Mouse (Mus musculus): ENCODE measurements around the gene Frrs1.
"Not testable (repeated sequence)": the region's sequence is repeated elsewhere in the genome, so short reads cannot be mapped to it uniquely, and the experiment has no call there.

Frrs1 gene

DNA sequence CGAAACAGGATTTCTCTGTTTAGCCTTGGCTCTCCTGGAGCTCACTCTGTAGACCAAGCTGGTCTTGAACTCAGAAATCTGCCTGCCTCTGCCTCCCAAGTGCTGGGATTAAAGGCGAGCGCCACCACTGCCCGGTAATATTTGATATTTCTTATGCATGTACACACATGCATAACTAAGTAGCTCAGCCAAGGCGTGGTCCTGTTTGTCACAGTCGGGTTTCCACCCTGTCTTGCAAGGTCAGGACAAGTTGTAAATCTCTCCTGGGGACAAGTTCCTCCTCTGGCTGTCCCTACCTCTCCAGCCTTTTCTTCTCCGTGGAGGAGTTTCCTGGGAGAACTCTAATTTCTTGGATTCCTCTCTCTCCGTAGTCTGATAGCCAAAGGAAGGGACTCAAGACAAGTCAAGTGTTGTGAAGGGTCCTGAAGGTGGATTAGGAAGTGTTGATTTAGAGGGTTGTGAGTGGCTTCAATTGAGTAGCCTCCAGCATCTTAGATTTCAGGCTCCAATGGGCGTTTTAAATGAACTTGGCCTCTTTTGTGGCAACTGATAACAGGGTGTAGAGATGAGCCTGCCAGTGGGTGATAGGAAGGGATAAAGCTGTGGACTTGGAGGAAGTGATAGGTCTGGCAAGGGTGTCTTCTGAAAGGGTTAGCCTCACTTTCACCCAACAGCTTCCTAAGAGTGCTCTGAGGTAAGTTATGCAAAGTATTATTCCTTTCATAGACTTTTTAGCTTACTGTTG lies at the start of gene Frrs1:
Gene Frrs1, plus strand, starts transcription at position 524 of the 745 bp plus-strand sequence.
- DNase-seq (ENCODE audit: low read depth, low spot score): no peak

DNA sequence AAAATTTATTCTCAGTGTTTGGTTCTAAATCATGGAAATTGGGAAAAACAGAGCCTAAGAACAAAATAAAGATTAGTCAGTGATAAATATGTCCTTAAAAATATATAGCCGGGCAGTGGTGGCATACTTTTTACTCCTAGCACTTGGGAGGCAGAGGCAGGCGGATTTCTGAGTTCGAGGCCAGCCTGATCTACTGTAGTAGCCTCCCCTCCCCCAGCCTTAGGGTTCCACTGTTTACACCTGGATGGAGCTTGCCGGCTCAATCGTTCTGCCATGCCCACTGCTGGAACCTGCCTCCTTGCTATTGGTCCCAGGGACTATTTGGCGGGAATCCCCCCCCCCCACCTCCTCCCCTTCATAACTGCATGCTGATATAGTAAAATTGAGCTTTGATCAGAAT lies 48.9 kb upstream of the Frrs1 start:
- DNase-seq (ENCODE audit: low read depth, low spot score): not testable (repeated sequence)

DNA sequence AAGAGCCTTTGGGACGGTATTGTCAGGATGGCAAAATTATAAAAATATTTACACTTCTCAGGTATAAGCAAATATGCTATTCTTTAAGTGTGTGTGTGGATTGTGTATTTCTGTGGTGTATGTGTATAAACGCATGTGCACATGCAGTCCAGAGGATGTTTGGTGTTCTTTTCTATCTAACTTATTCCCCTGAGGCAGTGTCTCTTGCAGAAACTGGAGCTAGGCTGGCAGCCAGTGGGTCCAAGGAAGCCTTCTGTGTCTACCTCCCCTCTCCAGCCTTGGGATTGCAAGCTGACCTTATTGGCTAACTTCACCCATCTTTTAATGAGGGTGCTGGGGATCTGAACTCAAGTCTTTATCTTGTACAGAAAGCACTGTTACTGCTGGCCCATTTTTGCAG lies 46.3 kb upstream of the Frrs1 start:
- no peak for DNase-seq (ENCODE audit: low read depth, low spot score)

DNA sequence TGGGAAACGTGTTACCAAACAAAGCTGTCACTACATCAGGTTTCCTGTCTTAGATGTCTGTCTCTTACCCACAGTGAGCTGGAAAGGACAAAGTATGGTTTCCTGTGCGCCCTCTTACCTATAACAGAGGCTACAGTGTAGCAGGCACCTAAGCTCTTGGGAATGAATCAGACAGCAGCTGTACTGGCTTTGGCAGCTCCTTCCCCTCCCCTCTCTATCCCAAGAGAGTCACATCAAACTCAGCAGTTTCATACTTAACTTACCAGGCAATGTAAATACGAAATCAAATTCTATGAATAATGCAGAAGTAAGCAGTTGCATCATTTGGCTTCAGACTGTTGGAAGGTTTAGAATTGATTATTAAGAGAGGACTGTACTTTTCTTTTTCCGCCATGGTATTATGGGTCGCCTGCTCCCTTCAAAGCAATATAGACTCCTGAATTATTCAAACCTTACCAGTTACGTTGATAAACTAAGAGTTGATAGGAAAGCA lies 43.9 kb upstream of the Frrs1 start:
- no peak for DNase-seq (ENCODE audit: low read depth, low spot score)

DNA sequence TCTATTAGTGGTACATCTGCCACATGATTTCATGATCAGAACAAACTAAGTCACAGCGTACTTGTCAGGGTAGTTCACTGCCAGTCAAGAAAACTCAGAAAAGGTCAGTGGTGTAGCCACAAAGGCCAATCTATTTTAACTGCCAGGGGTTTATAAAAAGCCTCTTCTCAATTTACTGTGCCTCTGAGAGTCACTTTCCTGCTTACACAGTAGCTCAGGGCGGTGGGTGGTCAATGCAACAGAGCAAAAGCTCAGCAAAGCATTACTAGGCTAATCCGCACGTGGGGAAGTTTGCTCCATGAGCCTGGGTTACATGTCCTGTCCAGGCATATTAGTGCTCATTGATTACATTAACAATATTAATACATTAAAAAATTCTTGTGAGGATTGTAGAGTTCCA lies 43.3 kb upstream of the Frrs1 start:
- DNase-seq (ENCODE audit: low read depth, low spot score): peak; percentile 83

DNA sequence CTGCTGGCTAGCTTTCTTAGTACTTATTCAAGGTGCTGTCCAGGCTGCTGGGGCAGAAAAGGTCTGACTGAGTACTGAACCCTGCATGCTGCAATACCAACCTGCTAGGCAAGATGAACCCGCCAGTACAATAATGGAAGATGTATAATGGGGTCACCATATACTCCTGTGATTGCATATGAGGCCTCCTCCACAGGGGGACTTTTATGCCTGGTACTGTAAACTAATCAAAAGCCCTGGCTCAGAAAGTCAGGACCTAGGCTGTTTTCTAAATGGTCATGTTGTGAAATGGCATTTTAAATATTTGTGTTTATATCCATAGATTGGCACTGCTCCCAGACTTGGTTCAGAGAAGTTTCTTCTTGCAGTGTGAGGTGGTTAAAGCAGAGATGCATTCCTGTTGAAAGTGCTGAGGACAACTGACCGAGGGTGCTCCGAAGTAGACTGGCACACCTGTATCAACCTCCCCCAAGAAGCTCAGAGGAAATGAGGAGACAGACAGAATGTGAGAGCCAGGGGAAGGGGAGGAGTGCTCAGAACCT lies 42.5 kb upstream of the Frrs1 start:
- no peak for DNase-seq (ENCODE audit: low read depth, low spot score)

DNA sequence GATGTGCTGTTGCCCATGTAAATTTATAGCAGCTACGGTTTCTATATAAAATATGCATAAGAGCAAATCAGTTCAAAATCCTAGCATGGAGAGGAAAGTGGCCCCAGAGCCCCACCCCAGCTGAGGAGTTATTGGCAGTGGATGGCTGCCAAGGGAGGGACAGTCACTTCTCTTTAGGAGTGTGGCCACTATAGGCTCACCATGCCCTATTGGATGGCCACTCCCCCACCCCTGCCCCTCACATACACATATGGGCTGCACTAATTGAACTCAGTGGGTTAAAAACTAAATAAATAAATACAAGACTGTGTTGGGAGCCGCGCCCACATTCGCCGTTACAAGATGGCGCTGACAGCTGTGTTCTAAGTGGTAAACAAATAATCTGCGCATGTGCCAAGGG lies 42.0 kb upstream of the Frrs1 start:
- no peak for DNase-seq (ENCODE audit: low read depth, low spot score)

DNA sequence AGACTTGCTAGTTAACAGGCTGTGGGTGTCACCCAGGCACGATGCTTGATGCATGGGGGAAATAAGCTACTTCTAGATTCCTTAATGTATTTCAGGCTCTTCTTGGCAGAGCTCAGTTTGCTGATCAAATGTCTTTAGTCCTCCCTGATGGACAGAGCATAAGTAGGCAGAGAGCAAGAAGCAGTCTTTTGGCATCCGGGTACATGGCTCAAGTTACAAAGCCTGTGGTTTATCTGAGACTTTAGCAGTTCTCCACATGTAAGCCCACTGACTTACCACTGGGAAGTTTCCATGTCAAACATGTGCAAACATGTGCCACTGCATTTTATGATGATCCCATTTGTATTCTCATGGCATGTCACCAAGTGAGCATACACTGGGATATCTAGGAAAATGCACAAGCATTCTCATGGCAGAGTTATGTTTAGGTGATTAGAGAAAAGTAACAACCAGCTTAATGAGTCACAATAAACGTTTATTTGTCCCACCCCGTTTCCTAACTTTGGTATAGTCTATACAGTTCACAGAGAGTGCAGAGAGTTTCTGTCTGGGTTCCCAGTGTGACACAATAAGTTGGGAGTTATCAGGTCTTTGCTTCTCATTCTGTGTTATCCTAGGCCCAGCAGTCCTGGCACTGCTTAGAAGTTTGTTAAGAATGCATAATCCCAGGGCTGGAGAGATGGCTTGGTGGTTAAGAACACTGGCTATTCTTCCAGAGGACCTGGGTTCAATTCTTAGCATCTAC lies 32.6 kb upstream of the Frrs1 start:
- DNase-seq (ENCODE audit: low read depth, low spot score): no peak

DNA sequence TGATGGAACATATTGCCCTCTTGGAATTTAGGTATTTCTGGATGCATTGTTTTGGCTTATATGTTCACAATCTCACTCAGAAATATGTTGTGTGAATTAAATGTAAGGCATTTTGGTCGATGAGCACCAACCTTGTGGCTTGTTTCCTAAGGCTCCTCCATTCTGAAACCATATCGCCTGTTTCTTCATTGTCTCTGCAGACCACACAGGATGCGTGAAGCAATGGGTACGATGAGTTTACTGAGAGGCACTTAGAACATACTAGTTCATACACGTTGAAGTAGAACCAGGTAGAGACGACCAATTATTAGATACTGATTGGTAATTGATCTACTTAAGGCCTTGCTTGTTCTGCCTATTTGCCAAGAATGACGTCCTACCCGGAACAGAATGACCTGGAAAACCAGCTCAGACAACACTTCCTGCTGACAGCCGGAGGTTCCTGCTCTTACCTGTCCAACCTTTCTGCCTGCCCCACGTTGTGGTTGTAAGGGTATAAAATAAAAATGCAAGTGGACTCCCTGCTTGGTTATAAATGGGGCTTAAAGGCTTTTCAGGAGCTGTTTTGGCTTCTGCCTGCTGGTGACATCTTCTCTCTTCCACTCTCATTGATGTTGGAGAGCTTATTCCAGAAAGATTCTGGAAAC lies 29.9 kb upstream of the Frrs1 start:
- no peak for DNase-seq (ENCODE audit: low read depth, low spot score)

DNA sequence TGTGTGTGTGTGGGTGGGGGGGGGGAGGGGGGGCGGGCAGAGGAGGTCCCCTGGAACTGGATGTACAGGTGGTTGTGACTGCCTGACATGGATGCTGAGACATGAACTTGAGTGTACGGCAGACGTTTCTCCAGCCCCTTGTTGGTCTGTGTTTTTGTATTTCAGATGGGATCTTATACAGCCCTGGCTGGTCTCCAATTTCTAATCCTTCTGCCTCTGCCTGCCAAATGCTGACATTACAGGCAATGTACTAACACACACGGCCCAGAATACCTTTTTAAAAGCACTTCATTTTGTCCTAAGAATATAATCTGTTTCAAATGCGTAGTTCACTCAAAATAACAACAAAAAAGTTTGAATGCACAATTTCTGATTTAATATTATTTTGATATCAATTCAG lies 27.9 kb upstream of the Frrs1 start:
- peak; percentile 64 for DNase-seq (ENCODE audit: low read depth, low spot score)

DNA sequence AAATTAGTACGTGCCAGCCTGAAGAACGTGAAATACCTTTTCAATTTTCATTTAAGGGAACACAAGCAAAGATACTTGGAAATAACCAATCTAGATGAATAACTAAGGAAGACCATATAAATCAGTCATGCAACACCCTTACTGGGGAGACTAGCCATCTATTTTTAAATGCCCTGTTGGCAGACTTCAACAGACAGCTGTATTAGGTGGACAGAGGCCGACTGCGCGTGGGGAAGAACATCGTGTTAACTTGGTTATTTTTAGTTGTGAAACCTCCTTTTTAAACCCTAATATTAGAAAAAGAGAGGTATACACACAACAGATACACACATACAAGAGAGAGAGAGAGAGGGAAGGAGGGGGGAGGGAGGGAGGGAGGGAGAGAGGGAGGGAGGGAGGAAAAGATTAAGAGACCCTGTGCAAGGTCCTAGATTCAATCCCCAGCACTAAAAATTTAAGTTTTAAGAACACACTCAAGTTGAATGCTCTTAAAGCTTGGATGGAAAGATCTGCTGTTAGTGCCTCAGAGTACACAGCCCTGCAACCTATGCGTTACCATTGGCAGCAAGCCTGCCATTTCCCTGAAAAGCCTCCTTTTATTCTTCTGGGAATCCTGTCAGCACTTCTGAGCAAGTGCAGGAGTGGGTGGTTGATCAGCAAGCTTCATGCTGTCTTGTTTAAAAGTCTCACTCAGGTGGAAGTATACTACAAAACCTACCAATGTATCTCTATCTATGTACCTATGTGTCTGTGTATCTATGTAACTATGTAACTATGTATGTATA lies 26.5 kb upstream of the Frrs1 start:
- DNase-seq (ENCODE audit: low read depth, low spot score): peak; percentile 76

DNA sequence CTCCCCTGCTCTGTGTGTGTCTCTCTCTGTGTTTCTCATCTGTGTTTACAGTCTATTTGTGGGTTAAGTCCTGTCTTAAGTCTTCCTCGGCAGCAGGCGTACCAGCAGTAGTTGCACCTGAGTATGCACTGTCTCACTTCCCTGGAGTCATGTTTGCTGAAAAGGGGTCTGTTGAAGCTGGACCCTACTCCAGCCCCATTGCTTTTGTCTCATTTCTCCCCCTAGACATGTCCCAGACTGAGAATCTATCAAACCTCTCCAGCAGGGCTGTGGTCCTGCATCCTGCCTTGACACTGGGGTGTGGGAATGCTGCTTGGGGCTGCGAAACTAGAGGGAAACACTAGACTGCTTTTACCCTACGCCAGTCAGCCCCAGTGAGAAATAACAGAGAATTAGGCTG lies 25.8 kb upstream of the Frrs1 start:
- no peak for DNase-seq (ENCODE audit: low read depth, low spot score)

DNA sequence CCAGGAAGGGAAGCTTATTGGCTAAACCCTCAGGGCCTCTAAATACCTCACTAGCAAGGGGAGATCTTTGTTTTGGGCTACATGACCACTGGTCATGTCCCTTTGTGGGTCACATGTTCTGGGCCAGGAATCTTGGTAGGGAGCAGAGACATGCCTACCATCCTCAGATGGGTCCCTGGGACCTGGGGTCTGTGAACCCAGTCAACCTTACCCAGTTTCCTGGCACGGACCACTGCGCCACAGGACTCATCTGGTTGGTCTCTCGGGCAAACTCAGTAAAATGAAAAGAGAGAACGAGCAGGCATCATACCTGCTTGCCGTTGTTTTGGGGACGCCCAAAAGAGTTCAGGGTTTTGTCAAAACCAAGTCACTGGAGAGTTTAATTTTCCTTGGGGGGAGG lies 25.0 kb upstream of the Frrs1 start:
- DNase-seq (ENCODE audit: low read depth, low spot score): no peak

DNA sequence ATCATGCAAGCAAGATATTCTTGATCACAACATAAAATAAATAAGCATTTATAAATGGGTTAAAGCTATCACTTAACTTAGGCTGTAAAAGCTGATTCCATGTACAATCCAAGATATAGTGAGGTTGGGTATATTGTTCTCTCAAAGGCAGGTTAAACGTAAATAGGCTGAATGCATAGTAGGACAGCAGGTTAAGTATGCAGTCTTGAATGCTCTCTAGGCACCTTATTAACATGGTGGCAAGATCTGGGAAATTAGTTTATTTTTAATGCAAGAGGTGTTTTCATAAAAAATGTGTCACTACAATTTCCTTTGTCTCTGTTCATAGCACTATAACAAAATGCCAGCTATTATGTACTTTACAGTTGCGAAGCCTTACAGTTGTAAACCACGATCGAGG lies 23.9 kb upstream of the Frrs1 start:
- no peak for DNase-seq (ENCODE audit: low read depth, low spot score)

DNA sequence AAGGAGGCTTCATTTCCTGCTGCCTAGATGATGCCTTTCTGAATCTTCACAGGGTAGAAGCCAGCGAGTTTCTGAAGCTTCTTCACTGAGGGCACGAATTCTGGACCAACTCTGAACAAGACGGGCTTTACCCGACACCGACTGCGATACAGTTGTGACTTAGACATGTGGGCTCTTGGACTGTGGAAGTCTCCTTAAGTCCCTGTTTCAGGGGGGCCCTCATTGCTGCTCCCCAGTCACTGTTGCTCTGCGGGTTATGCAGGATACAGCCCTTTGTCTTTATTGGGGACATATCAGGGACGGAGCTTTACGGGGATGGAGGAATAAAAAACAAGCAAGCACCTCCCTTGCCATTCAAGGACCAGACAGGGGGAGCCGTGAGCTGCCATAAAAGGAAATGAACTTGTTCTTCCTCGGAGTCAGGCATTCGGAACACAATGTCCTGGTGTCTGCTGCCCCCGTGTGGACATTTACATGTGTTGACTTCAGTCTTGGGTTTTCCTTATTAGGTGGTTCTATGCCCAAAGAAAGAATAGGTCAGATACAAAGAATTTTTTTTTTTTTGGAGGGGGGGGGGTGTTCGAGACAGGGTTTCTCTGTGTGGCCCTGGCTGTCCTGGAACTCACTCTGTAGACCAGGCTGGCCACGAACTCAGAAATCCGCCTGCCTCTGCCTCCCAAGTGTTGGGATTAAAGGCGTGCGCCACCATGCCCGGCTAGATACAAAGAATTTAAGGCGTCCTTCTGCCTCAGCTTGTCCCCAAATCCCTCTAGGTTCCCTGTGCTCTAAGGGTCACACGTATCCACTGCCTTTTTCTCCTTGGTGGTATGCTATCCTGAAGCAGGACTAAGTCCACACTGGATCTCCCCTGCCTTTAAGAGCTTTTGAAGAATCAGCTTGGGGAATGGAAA lies 23.2 kb upstream of the Frrs1 start:
- peak; percentile 85 for DNase-seq (ENCODE audit: low read depth, low spot score)

DNA sequence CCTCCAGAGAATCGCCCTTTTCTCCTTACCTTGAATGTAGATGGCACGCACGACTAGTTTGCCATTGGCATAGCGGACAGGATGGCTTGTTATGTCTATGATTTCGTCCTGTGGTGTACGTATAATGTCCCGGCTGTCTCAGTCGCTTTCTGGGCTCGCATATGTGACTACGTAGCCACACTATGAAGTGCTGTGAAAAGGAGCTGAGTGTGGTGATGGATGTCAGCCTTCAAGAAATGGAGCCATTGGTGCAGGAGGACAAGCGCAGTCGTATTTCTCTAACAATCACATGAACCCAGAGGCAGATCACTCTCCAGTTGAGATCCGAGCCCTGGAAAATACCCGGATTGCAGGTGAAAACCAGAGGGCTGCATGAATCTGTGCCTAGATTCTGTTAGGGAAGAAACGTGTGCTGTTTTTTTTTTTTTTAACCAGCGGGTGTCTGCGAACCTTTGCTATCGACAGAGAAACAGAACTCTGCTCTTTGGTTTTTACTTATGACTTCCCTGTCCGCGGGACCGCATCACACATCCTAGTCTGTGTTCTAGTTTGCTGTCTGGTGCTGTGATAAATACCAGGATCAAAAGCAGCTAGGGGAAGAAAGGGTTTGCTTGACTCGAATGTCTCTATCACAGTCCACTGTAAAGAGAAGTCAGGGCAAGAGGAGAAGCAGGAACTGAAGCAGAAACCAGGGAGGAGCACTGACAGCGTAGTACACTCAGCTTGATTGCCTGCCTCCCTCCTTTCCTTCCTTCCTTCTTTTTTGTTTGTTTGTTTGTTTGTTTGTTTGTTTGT lies 22.4 kb upstream of the Frrs1 start:
- DNase-seq (ENCODE audit: low read depth, low spot score): no peak

DNA sequence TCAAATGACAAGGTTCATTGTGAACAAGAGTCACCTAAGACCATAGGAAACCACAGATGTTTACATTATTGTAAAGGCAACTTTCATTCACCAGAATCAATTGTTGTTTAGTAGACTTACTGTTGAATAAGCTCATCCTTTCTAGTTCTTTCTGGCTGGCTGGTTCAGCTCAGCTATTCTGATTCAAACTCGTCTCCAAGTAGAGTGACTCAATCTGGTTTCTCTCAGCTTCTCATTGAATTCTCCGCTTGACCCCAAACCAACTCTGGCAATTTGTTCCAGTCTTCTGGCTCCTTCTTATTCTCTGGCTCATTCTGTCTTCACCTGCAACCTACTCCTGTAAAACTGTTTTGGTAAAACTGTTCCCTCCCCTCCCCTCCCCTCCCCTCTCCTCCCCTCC lies 18.0 kb upstream of the Frrs1 start:
- DNase-seq (ENCODE audit: low read depth, low spot score): no peak

DNA sequence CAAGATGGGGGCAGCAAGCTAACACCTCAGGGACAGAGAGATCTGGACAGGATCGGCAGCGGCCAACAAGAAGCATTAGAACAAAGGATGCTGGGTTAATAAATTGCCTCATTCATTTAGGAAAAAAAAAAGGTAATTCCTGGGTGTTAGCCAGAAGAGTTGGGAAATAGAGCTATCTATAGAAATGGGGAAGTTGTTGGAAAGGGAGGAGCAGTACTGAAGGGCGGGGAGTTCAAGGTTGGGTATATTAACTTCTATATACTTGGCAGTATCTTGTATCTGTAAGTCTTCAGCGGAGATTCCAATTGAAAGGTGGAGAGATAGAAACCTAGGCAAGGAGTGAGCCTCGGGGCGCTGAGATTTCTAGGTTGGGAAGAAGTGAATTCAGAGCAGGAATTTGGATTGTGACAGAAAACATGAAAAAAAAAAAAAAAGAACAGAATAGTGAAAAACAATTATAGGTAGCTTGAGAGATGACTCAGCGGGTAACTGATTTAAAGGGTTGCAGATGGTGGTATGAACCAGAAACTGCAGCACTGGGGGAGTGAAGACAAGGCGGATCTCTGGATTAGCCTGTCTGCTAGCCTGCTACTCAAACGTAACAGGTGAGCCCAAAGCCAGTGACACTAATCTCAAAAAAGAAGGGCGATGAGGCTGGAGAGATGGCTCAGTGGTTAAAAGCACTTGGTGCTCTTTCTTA lies 14.2 kb upstream of the Frrs1 start:
- DNase-seq (ENCODE audit: low read depth, low spot score): no peak

DNA sequence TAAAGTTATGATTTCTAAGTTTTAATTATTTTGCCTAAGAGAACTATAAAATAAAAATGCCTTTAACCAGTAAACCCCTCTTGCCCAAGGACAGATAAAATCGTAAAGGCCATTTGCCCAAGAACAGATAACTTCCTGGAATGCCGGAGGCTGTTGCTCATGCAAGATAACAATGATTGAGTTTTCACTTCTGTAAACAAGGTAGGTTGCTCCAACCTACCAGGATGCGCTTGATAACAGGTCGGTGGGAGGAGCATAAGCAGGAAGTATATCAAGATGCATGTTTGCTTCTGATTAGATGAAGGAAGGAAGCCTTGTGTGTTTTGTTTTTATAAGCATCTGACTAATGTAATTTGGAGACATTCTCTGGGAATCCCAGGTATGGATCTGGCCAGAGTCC lies 13.2 kb upstream of the Frrs1 start:
- no peak for DNase-seq (ENCODE audit: low read depth, low spot score)

Data from skeletal muscle tissue, adult 2 months (tissue).